ENCODE assay signal across 9 mouse cellular contexts in the genomic region with DNA sequence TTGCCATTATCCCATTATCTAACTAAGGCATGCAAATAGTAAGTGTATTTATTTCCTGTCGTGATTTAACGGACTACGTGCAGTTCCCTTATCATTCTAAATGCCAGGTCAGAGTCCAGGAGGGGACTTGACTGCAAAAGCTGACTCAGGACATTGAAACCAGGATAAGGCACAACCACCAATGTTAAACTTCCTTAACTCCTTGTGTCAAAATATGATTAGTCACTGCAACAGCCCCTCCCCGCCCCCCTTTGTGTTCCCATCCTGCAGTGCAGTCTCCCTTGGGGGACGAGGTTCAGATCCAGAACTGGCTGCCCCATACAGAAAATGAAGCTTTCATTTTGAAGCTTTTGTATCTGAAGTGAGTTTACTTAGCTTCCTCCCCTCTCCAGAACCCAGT. TPM values are rescaled to one million over a fixed set of nuclear protein-coding genes. Genes with fewer than 3 reads are reported as not detected.
DNase-seq lines count a peak whose midpoint lies in the region; ATAC-seq and TF ChIP-seq lines count a peak whose summit lies in the region.
"Had no signal": no experiment of that assay in that cellular context is flagged by ENCODE, and none has a peak within 500 bp of the region (broad histone marks: within the 10 kb centered on the region; RNA-seq: fewer than 3 reads in every experiment).

No protein-coding gene starts in this region.

- DNase-seq in gastrocnemius, adult 2 months = no peak
- DNase-seq in gastrocnemius, postnatal 25 days = no peak
- DNase-seq in MEL (ENCODE audit: low read depth, low spot score) = peak; percentile 88
- peak; percentile 42 to 47 for DNase-seq in heart, adult 9 months (ENCODE audit: low spot score in 2 of 2)
- DNase-seq in kidney, postnatal 4 days = peak; percentile 39 to 57
- no peak for DNase-seq in midbrain, postnatal 0 days (ENCODE audit: low spot score)
- DNase-seq in left cerebral cortex, adult 8-10 months (ENCODE audit: low spot score in 2 of 2) = no peak
- DNase-seq in retina, postnatal 1 day = no peak

- peak overlapping the region; percentile 100 for H3K27ac ChIP-seq in gastrocnemius, adult 2 months
- peak overlapping the region; percentile 98 for H3K27ac ChIP-seq in MEL (ENCODE audit: control insufficient read depth, low read depth, low read length)
- no peak overlapping the region for H3K27ac ChIP-seq in midbrain, postnatal 0 days (ENCODE audit: low read depth, low read length)

- TF ChIP-seq CTCF in gastrocnemius, adult 2 months (IDR thresholded peaks at IDR 0.05) = no peak
- TF ChIP-seq CTCF in MEL (IDR thresholded peaks at IDR 0.05 in 2 of 3, conservative IDR thresholded peaks at IDR 0.05 in 1 of 3; ENCODE audit: control insufficient read depth in 1 of 3, insufficient read depth in 1 of 3, low read depth in 2 of 3, low read length in 3 of 3, poor library complexity in 1 of 3, severe bottlenecking in 1 of 3) = no peak
- TF ChIP-seq CTCF in midbrain, postnatal 0 days (IDR thresholded peaks at IDR 0.05) = no peak

- H3K36me3 ChIP-seq in MEL (ENCODE audit: control insufficient read depth in 1 of 2, insufficient read depth in 2 of 2, low read length in 2 of 2) = peaks cover 0 to 11% of the 10 kb centered on the region in 2 experiments; a peak in 2 of 4 replicates
- no peaks in the 10 kb centered on the region for H3K36me3 ChIP-seq in midbrain, postnatal 0 days (ENCODE audit: insufficient read depth, low read length)

- H3K4me3 ChIP-seq in gastrocnemius, adult 2 months = peak overlapping the region; percentile 95
- H3K4me3 ChIP-seq in MEL (ENCODE audit: control insufficient read depth in 1 of 2, insufficient read depth in 1 of 2, low read depth in 2 of 2, low read length in 2 of 2) = peak overlapping the region; percentile 58 to 92
- no peak overlapping the region for H3K4me3 ChIP-seq in midbrain, postnatal 0 days (ENCODE audit: low read depth, low read length)

- no peak for ATAC-seq in midbrain, postnatal 0 days (ENCODE audit: low FRiP score)

- peak; percentile 92 to 97 for TF ChIP-seq EP300 in MEL (IDR thresholded peaks at IDR 0.05; ENCODE audit: low read depth in 1 of 2, low read length in 2 of 2)

- H3K4me2 ChIP-seq in midbrain, postnatal 0 days (ENCODE audit: low read depth, low read length, poor library complexity, severe bottlenecking) = peak overlapping the region; percentile 52

- H3K9ac ChIP-seq in MEL (ENCODE audit: control insufficient read depth, low read depth, low read length, poor library complexity, severe bottlenecking) = peak overlapping the region; percentile 69
- H3K9ac ChIP-seq in midbrain, postnatal 0 days (replicated peaks; ENCODE audit: low read length, poor library complexity, severe bottlenecking) = no peak overlapping the region

- intact Hi-C loops in gastrocnemius, adult 2 months (cut with DNase I) = no loop called here

- no peaks in the 10 kb centered on the region for H3K9me3 ChIP-seq in MEL (replicated peaks; ENCODE audit: insufficient read depth, low read length)
- H3K9me3 ChIP-seq in midbrain, postnatal 0 days (ENCODE audit: low read length) = no peaks in the 10 kb centered on the region

- H3K79me2 ChIP-seq in MEL (ENCODE audit: control insufficient read depth, insufficient read depth, low read length, poor library complexity) = peaks cover 16% of the 10 kb centered on the region

- H3K4me1 ChIP-seq in MEL (ENCODE audit: control insufficient read depth in 1 of 2, insufficient read depth in 2 of 2, low read length in 2 of 2) = peaks cover 2 to 19% of the 10 kb centered on the region in 2 experiments; a peak in 2 of 4 replicates
- no peaks in the 10 kb centered on the region for H3K4me1 ChIP-seq in midbrain, postnatal 0 days (ENCODE audit: insufficient read depth, low read length)

- no peak for TF ChIP-seq POLR2A in MEL (IDR thresholded peaks at IDR 0.05; ENCODE audit: control insufficient read depth in 1 of 2, insufficient read depth in 1 of 2, low read depth in 1 of 2, low read length in 2 of 2, poor library complexity in 1 of 2)

- TF ChIP-seq RAD21 in MEL (IDR thresholded peaks at IDR 0.05; ENCODE audit: low read depth, low read length) = no peak

- 62% methylated on average over 5 of the region's 5 CpGs for WGBS in midbrain, postnatal 0 days

- no peaks in the 10 kb centered on the region for H3K27me3 ChIP-seq in MEL (ENCODE audit: control insufficient read depth in 1 of 2, insufficient read depth in 2 of 2, low read length in 2 of 2)
- H3K27me3 ChIP-seq in midbrain, postnatal 0 days (ENCODE audit: insufficient read depth, low read length) = no peaks in the 10 kb centered on the region
- H3K27me3 ChIP-seq: Patski had no signal

TF ChIP-seq in MEL, 35 proteins besides CTCF, POLR2A, EP300 and RAD21 (continues in another document):
- peak; percentile 89 for TF ChIP-seq TCF12 (IDR thresholded peaks at IDR 0.05; ENCODE audit: low read depth, low read length)
- no peak for TF ChIP-seq UBTF (IDR thresholded peaks at IDR 0.05; ENCODE audit: borderline replicate concordance, insufficient read depth, low read depth, low read length)
- no peak; the same call in 1 of the 2 replicates for TF ChIP-seq CHD2 (IDR thresholded peaks at IDR 0.05; ENCODE audit: low read length)
- peak; percentile 98 for TF ChIP-seq RCOR1 (IDR thresholded peaks at IDR 0.05; ENCODE audit: low read depth, low read length)
- no peak for TF ChIP-seq POLR2AphosphoS2 (IDR thresholded peaks at IDR 0.05; ENCODE audit: low read length)
- no peak for TF ChIP-seq ZMIZ1 (IDR thresholded peaks at IDR 0.05; ENCODE audit: low read depth, low read length)
- peak; percentile 66 for TF ChIP-seq BHLHE40 (IDR thresholded peaks at IDR 0.05; ENCODE audit: borderline replicate concordance, low read depth, low read length)
- no peak for TF ChIP-seq ZC3H11A (IDR thresholded peaks at IDR 0.05; ENCODE audit: low read depth, low read length)
- TF ChIP-seq MAZ (IDR thresholded peaks at IDR 0.05; ENCODE audit: low read depth, low read length) = peak; percentile 32
- TF ChIP-seq KAT2A (conservative IDR thresholded peaks at IDR 0.05; ENCODE audit: low read depth, low read length) = no peak
- TF ChIP-seq NELFE (IDR thresholded peaks at IDR 0.05; ENCODE audit: low read depth, low read length) = no peak; the same call in 1 of the 2 replicates
- no peak for TF ChIP-seq CHD1 (IDR thresholded peaks at IDR 0.05; ENCODE audit: low read depth, low read length)
- TF ChIP-seq JUND (IDR thresholded peaks at IDR 0.05; ENCODE audit: low read depth, low read length) = no peak
- TF ChIP-seq TBP (IDR thresholded peaks at IDR 0.05; ENCODE audit: low read depth, low read length) = no peak
- TF ChIP-seq TAL1 (IDR thresholded peaks at IDR 0.05; ENCODE audit: low read length) = peak; percentile 66
- TF ChIP-seq SMC3 (IDR thresholded peaks at IDR 0.05; ENCODE audit: low read depth, low read length) = no peak
- TF ChIP-seq E2F4 (IDR thresholded peaks at IDR 0.05; ENCODE audit: borderline replicate concordance, low read depth, low read length) = no peak
- no peak for TF ChIP-seq POLR2AphosphoS5 (IDR thresholded peaks at IDR 0.05; ENCODE audit: borderline replicate concordance, low read depth, low read length)
- TF ChIP-seq MYB (IDR thresholded peaks at IDR 0.05; ENCODE audit: low read depth, low read length) = peak; percentile 92
- TF ChIP-seq SIN3A (IDR thresholded peaks at IDR 0.05; ENCODE audit: low read length) = peak; percentile 76
- TF ChIP-seq NRF1 (IDR thresholded peaks at IDR 0.05; ENCODE audit: insufficient read depth, low read depth, low read length, poor library complexity, severe bottlenecking) = no peak
- TF ChIP-seq MAX (IDR thresholded peaks at IDR 0.05; ENCODE audit: low read length) = 0 out of 2 replicates have a peak, but pooled peaks have one; percentile 53
- no peak for TF ChIP-seq ZNF384 (IDR thresholded peaks at IDR 0.05; ENCODE audit: low read depth, low read length)
- TF ChIP-seq HCFC1 (IDR thresholded peaks at IDR 0.05; ENCODE audit: low read depth, low read length) = no peak; the same call in 1 of the 2 replicates
- no peak for TF ChIP-seq ZKSCAN1 (IDR thresholded peaks at IDR 0.05; ENCODE audit: low read depth, low read length)
- TF ChIP-seq MEF2A (IDR thresholded peaks at IDR 0.05; ENCODE audit: extremely low read depth, insufficient replicate concordance, low read depth, low read length, poor library complexity, severe bottlenecking) = no peak
- peak; percentile 67; the same call in 1 of the 2 replicates for TF ChIP-seq MYC (IDR thresholded peaks at IDR 0.05; ENCODE audit: low read depth, low read length)
- TF ChIP-seq USF2 (IDR thresholded peaks at IDR 0.05; ENCODE audit: borderline replicate concordance in 1 of 2, insufficient read depth in 1 of 2, low read depth in 1 of 2, low read length in 2 of 2) = no peak

RNA-seq across cellular contexts. Expression of a gene that starts 0.7 kb away (rescaled TPM):
- total RNA-seq in gastrocnemius, adult 2 months (2021) = 1 to 10 TPM; 7.9 to 9.4 TPM
- 1 to 10 TPM; 5.3 to 6.8 TPM for total RNA-seq in gastrocnemius, postnatal 25 days (2021)
- total RNA-seq in MEL (2012; rRNA removed) = 12.0 and 12.2 TPM in 2 replicates
- polyA plus RNA-seq in MEL (2012; ENCODE audit: insufficient read depth in 1 of 2, insufficient read length in 2 of 2, low read depth in 1 of 2, low replicate concordance in 2 of 2, missing spikeins in 1 of 2) = 10 to 100 TPM in 1 of 2 experiments, not detected in 1; 12.4 TPM
- 18.1 and 22.2 TPM in 2 replicates for total RNA-seq in midbrain, postnatal 0 days (2014; rRNA removed)
- 22.7 and 23.3 TPM in 2 replicates for polyA plus RNA-seq in midbrain, postnatal 0 days (2015; fragmentation: Nextera tagmentation; extraction: Ambion mirVana)
- 10 to 100 TPM; 22.1 to 25.2 (median 24.1) TPM for total RNA-seq in left cerebral cortex, adult 8-10 months (2022)

RNA-seq across cellular contexts. Expression of a gene that starts 12.3 kb away (rescaled TPM):
- total RNA-seq in gastrocnemius, adult 2 months (2021) = 10 to 100 TPM; 29.2 to 35.8 TPM
- total RNA-seq in gastrocnemius, postnatal 25 days (2021) = 10 to 100 TPM; 31.7 to 33.6 TPM
- total RNA-seq in MEL (2012; rRNA removed) = 0.03 and 0.04 TPM in 2 replicates
- not detected for polyA plus RNA-seq in MEL (2012; ENCODE audit: insufficient read depth in 1 of 2, insufficient read length in 2 of 2, low read depth in 1 of 2, low replicate concordance in 2 of 2, missing spikeins in 1 of 2)
- total RNA-seq in midbrain, postnatal 0 days (2014; rRNA removed) = 1.5 and 3.3 TPM in 2 replicates
- polyA plus RNA-seq in midbrain, postnatal 0 days (2015; fragmentation: Nextera tagmentation; extraction: Ambion mirVana) = 2.0 and 2.8 TPM in 2 replicates
- 10 to 100 TPM; 10.6 to 11.4 (median 10.8) TPM for total RNA-seq in left cerebral cortex, adult 8-10 months (2022)

RNA-seq across cellular contexts. Expression of a gene that starts 48.3 kb away (rescaled TPM):
- not detected for total RNA-seq in gastrocnemius, adult 2 months (2021)
- not detected for total RNA-seq in gastrocnemius, postnatal 25 days (2021)
- not detected in 2 replicates for total RNA-seq in MEL (2012; rRNA removed)
- polyA plus RNA-seq in MEL (2012; ENCODE audit: insufficient read depth in 1 of 2, insufficient read length in 2 of 2, low read depth in 1 of 2, low replicate concordance in 2 of 2, missing spikeins in 1 of 2) = not detected
- total RNA-seq in midbrain, postnatal 0 days (2014; rRNA removed) = not detected in 2 replicates
- not detected in 2 replicates for polyA plus RNA-seq in midbrain, postnatal 0 days (2015; fragmentation: Nextera tagmentation; extraction: Ambion mirVana)
- total RNA-seq in left cerebral cortex, adult 8-10 months (2022) = not detected
- polyA plus RNA-seq: Patski had no signal

Comparison
In these comparisons a context has a peak if more than half of its experiments do, and no peak if none do; other contexts are left out.
1. DNase-seq: peak in MEL (single experiment), heart, adult 9 months (2 of 2) and kidney, postnatal 4 days (2 of 2); none in gastrocnemius, adult 2 months (single experiment), gastrocnemius, postnatal 25 days (single experiment), midbrain, postnatal 0 days (single experiment), left cerebral cortex, adult 8-10 months (0 of 2) and retina, postnatal 1 day (single experiment).